Mouse (Mus musculus): ENCODE data around the gene Cdh13.

Gene Cdh13

GRCm38 (mm10) chr8:118796491-118796890 is 513.0 kb downstream of the Cdh13 start:
- no peak for DNase-seq (ENCODE audit: low spot score)

- no peak for DNase-seq (ENCODE audit: low spot score)
Observed at GRCm38 (mm10) chr8:118797127-118797526, 513.6 kb downstream of the Cdh13 start.

- no peak for DNase-seq (ENCODE audit: low spot score)
Observed at GRCm38 (mm10) chr8:118803168-118803567, 519.6 kb downstream of the Cdh13 start.

GRCm38 (mm10) chr8:118809660-118810059 is 526.1 kb downstream of the Cdh13 start:
- no peak for DNase-seq (ENCODE audit: low spot score)

GRCm38 (mm10) chr8:118815055-118815454 is 531.5 kb downstream of the Cdh13 start:
- no peak for DNase-seq (ENCODE audit: low spot score)

- no peak for DNase-seq (ENCODE audit: low spot score)
Observed at GRCm38 (mm10) chr8:118826761-118827160, 543.2 kb downstream of the Cdh13 start.

- no peak for DNase-seq (ENCODE audit: low spot score)
Observed at GRCm38 (mm10) chr8:118827726-118828125, 544.2 kb downstream of the Cdh13 start.

GRCm38 (mm10) chr8:118830291-118830690 is 546.8 kb downstream of the Cdh13 start:
- DNase-seq (ENCODE audit: low spot score), result peak; percentile 6

GRCm38 (mm10) chr8:118831026-118831425 is 547.5 kb downstream of the Cdh13 start:
- DNase-seq (ENCODE audit: low spot score), result no peak

GRCm38 (mm10) chr8:118838801-118839200 is 555.3 kb downstream of the Cdh13 start:
- no peak for DNase-seq (ENCODE audit: low spot score)

GRCm38 (mm10) chr8:118845690-118846089 is 562.2 kb downstream of the Cdh13 start:
- DNase-seq (ENCODE audit: low spot score), result no peak

- DNase-seq (ENCODE audit: low spot score), result no peak
Observed at GRCm38 (mm10) chr8:118848021-118848420, 564.5 kb downstream of the Cdh13 start.

- no peak for DNase-seq (ENCODE audit: low spot score)
Observed at GRCm38 (mm10) chr8:118849515-118849914, 566.0 kb downstream of the Cdh13 start.

GRCm38 (mm10) chr8:118850381-118850780 is 566.8 kb downstream of the Cdh13 start:
- DNase-seq (ENCODE audit: low spot score), result no peak

- DNase-seq (ENCODE audit: low spot score), result no peak
Observed at GRCm38 (mm10) chr8:118851361-118851760, 567.8 kb downstream of the Cdh13 start.

- DNase-seq (ENCODE audit: low spot score), result no peak
Observed at GRCm38 (mm10) chr8:118852861-118853260, 569.3 kb downstream of the Cdh13 start.

GRCm38 (mm10) chr8:118854656-118855055 is 571.1 kb downstream of the Cdh13 start:
- DNase-seq (ENCODE audit: low spot score), result no peak

GRCm38 (mm10) chr8:118866332-118866731 is 582.8 kb downstream of the Cdh13 start:
- DNase-seq (ENCODE audit: low spot score), result no peak

GRCm38 (mm10) chr8:118870711-118871110 is 587.2 kb downstream of the Cdh13 start:
- DNase-seq (ENCODE audit: low spot score), result no peak

GRCm38 (mm10) chr8:118879939-118880825 is 596.6 kb downstream of the Cdh13 start:
- DNase-seq (ENCODE audit: low spot score), result no peak

- DNase-seq (ENCODE audit: low spot score), result no peak
Observed at GRCm38 (mm10) chr8:118884296-118884695, 600.8 kb downstream of the Cdh13 start.

- no peak for DNase-seq (ENCODE audit: low spot score)
Observed at GRCm38 (mm10) chr8:118884988-118885387, 601.5 kb downstream of the Cdh13 start.

GRCm38 (mm10) chr8:118902402-118902801 is 618.9 kb downstream of the Cdh13 start:
- DNase-seq (ENCODE audit: low spot score), result no peak

- DNase-seq (ENCODE audit: low spot score), result no peak
Observed at GRCm38 (mm10) chr8:118916513-118916912, 633.0 kb downstream of the Cdh13 start.

Data from ovary, adult 18-20 months (tissue).